Mouse (Mus musculus) retina, postnatal 1 day (tissue): Measurements from ENCODE around the gene Acyp2.
A peak's percentile ranks its signal among the peaks of the same experiment; 100 is the strongest.
"Not testable (repeated sequence)": the region's sequence is repeated elsewhere in the genome, so short reads cannot be mapped to it uniquely, and the experiment has no call there.

Experiments used
- DNase-seq: peaks from one replicate; pipeline ENCODE4 v3.0.0-alpha.2; 2012

Acyp2 gene

GRCm38 (mm10) chr11:30649001-30649637, at the start of gene Acyp2:
Gene Acyp2 (minus strand): TSS chr11:30649587.
- peak; percentile 91 for DNase-seq

- no peak for DNase-seq
These were observed 40.0 kb upstream of the Acyp2 start for GRCm38 (mm10) chr11:30689421-30689820.

- peak; percentile 56 for DNase-seq
These were observed 26.7 kb upstream of the Acyp2 start for GRCm38 (mm10) chr11:30676086-30676485.

- no peak for DNase-seq
These were observed 23.3 kb upstream of the Acyp2 start for GRCm38 (mm10) chr11:30672719-30673118.

GRCm38 (mm10) chr11:30663001-30663400, 13.6 kb upstream of the Acyp2 start:
- DNase-seq = no peak

GRCm38 (mm10) chr11:30662591-30662990, 13.2 kb upstream of the Acyp2 start:
- DNase-seq = no peak

- peak; percentile 61 for DNase-seq
These were observed 7.7 kb upstream of the Acyp2 start for GRCm38 (mm10) chr11:30657069-30657468.

GRCm38 (mm10) chr11:30656060-30656459, 6.7 kb upstream of the Acyp2 start:
- no peak for DNase-seq

GRCm38 (mm10) chr11:30650416-30650815, 1.0 kb upstream of the Acyp2 start:
- DNase-seq = no peak

GRCm38 (mm10) chr11:30635674-30636073, 13.7 kb downstream of the Acyp2 start:
- DNase-seq = no peak

- DNase-seq = no peak
These were observed 18.9 kb downstream of the Acyp2 start for GRCm38 (mm10) chr11:30630514-30630913.

GRCm38 (mm10) chr11:30623218-30623617, 26.2 kb downstream of the Acyp2 start:
- no peak for DNase-seq

- not testable (repeated sequence) for DNase-seq
These were observed 27.7 kb downstream of the Acyp2 start for GRCm38 (mm10) chr11:30621386-30622363.

- no peak for DNase-seq
These were observed 31.2 kb downstream of the Acyp2 start for GRCm38 (mm10) chr11:30618235-30618634.

- DNase-seq = no peak
These were observed 31.8 kb downstream of the Acyp2 start for GRCm38 (mm10) chr11:30617571-30618097.

GRCm38 (mm10) chr11:30615977-30616376, 33.4 kb downstream of the Acyp2 start:
- no peak for DNase-seq

GRCm38 (mm10) chr11:30613916-30614546, 35.4 kb downstream of the Acyp2 start:
- DNase-seq = peak; percentile 79

- DNase-seq = no peak
These were observed 36.7 kb downstream of the Acyp2 start for GRCm38 (mm10) chr11:30612699-30613098.

- no peak for DNase-seq
These were observed 40.1 kb downstream of the Acyp2 start for GRCm38 (mm10) chr11:30609247-30609646.

- DNase-seq = no peak
These were observed 41.5 kb downstream of the Acyp2 start for GRCm38 (mm10) chr11:30607587-30608518.

- DNase-seq = peak; percentile 42
These were observed 52.1 kb downstream of the Acyp2 start for GRCm38 (mm10) chr11:30597259-30597658.

GRCm38 (mm10) chr11:30580008-30580407, 69.4 kb downstream of the Acyp2 start:
- DNase-seq = no peak
